Mouse (Mus musculus) heart, embryonic 16.5 days (tissue): ENCODE data around the gene Nubp1. TPM values are rescaled to one million over a fixed set of nuclear protein-coding genes. Genes with fewer than 3 reads are reported as not detected.

Source experiments
- ATAC-seq: fragments of 200-750 bp; cut with Nextera tagmentation; replicated peaks from 2 replicates; pipeline ENCODE4 v1.8.0; 2017; ENCODE audit warnings: moderate number of reproducible peaks; ENCODE audit not compliant: insufficient read depth, low FRiP score; ENCODE audit errors: extremely low read depth
- H3K27ac ChIP-seq: fragments of 300-500 bp; sonication (generic); 2 replicates; pipeline ENCODE4 v1.5.1; 2014; ENCODE audit warnings: mild to moderate bottlenecking, low read length, control low read depth, moderate library complexity
- H3K27me3 ChIP-seq: fragments of 300-500 bp; sonication (generic); 2 replicates; pipeline ENCODE4 v1.6.1; 2014; ENCODE audit warnings: low read length, mixed read lengths; ENCODE audit not compliant: control insufficient read depth, insufficient read depth
- H3K36me3 ChIP-seq: fragments of 300-500 bp; sonication (generic); 2 replicates; pipeline ENCODE4 v1.6.1; 2014; ENCODE audit not compliant: control insufficient read depth, insufficient read depth
- H3K4me1 ChIP-seq: fragments of 300-500 bp; sonication (generic); 2 replicates; pipeline ENCODE4 v1.6.1; 2014; ENCODE audit warnings: low read length, mixed read lengths; ENCODE audit not compliant: control insufficient read depth, insufficient read depth
- H3K4me2 ChIP-seq: fragments of 300-500 bp; sonication (generic); 2 replicates; pipeline ENCODE4 v1.6.1; 2014; ENCODE audit warnings: low read depth, mild to moderate bottlenecking, control low read depth, low read length
- H3K4me3 ChIP-seq: fragments of 300-500 bp; sonication (generic); 2 replicates; pipeline ENCODE4 v1.5.1; 2014; ENCODE audit warnings: mild to moderate bottlenecking, control low read depth, low read length
- H3K9ac ChIP-seq: fragments of 300-500 bp; sonication (generic); 2 replicates; pipeline ENCODE4 v1.6.1; 2014; ENCODE audit warnings: low read length, control low read depth
- H3K9me3 ChIP-seq: fragments of 300-500 bp; sonication (generic); replicated peaks from 2 replicates; pipeline ENCODE4 v1.6.1; 2016; ENCODE audit warnings: low read length; ENCODE audit not compliant: control insufficient read depth
- WGBS: fragments of 180-500 bp; shearing (Covaris S2); extraction: QIAGEN DNeasy Blood & Tissue Kit; methylation state at CpG from one replicate; pipeline ENCODE4 v1.1.7; 2014; 5-methylcytosine and 5-hydroxymethylcytosine counted together
- polyA plus RNA-seq: library from polyadenylated mRNA; unstranded; fragments of >200 nt; fragmentation: Nextera tagmentation; extraction: Ambion mirVana; gene quantifications from 2 replicates; pipeline ENCODE4 v1.2.1, GENCODE M21; 2015

Gene Nubp1
- polyA plus RNA-seq: 37.5 and 42.9 TPM in 2 replicates

- Histone ChIP-seq H3K4me2 (peak within 1 kb of the TSS; percentile 86), H3K27ac (peak within 1 kb of the TSS; percentile 87), H3K27me3 (no peaks in the 10 kb centered on the region; the same call in 1 of the 2 replicates), H3K9ac (peak within 1 kb of the TSS; percentile 82), H3K4me1 (peaks cover 10% of the 10 kb centered on the region), H3K9me3 (no peaks in the 10 kb centered on the region), H3K36me3 (peaks cover 21% of the 10 kb centered on the region), H3K4me3 (peak within 1 kb of the TSS; percentile 76)
- peak; percentile 97 for ATAC-seq
- WGBS: 3% methylated on average over 56 of the region's 56 CpGs
Observed at GRCm38 (mm10) chr16:10411764-10412746, at the start of gene Nubp1. TSS of gene Nubp1 (plus strand) at chr16:10411948.

GRCm38 (mm10) chr16:10363061-10363460, 48.7 kb upstream of the Nubp1 start:
- Histone ChIP-seq H3K27ac (no peak overlapping the region), H3K4me2 (no peak overlapping the region), H3K9me3 (no peaks in the 10 kb centered on the region), H3K27me3 (no peaks in the 10 kb centered on the region), H3K4me3 (no peak overlapping the region), H3K4me1 (peaks cover 5% of the 10 kb centered on the region), H3K9ac (no peak overlapping the region), H3K36me3 (no peaks in the 10 kb centered on the region)
- 62% methylated on average over 1 of the region's 1 CpGs for WGBS
- no peak for ATAC-seq

GRCm38 (mm10) chr16:10365796-10366195, 46.0 kb upstream of the Nubp1 start:
- Histone ChIP-seq H3K36me3 (no peaks in the 10 kb centered on the region), H3K9ac (no peak overlapping the region), H3K4me3 (no peak overlapping the region), H3K4me1 (peaks cover 12% of the 10 kb centered on the region), H3K4me2 (no peak overlapping the region), H3K27me3 (no peaks in the 10 kb centered on the region), H3K9me3 (no peaks in the 10 kb centered on the region), H3K27ac (peak overlapping the region; percentile 62; the same call in 1 of the 2 replicates)
- 0 out of 2 replicates have a peak, but pooled peaks have one; percentile 13 for ATAC-seq
- 78% methylated on average over 4 of the region's 4 CpGs for WGBS

GRCm38 (mm10) chr16:10366240-10367217, 45.2 kb upstream of the Nubp1 start:
- peak; percentile 57 for ATAC-seq
- WGBS: 67% methylated on average over 14 of the region's 14 CpGs
- H3K4me1 ChIP-seq: peaks cover 12% of the 10 kb centered on the region

GRCm38 (mm10) chr16:10369468-10369934, 42.2 kb upstream of the Nubp1 start:
- Histone ChIP-seq H3K9me3 (no peaks in the 10 kb centered on the region), H3K9ac (no peak overlapping the region), H3K27ac (0 out of 2 replicates have a peak overlapping the region, but pooled peaks have one; percentile 27), H3K4me2 (no peak overlapping the region), H3K4me1 (peaks cover 13% of the 10 kb centered on the region), H3K27me3 (no peaks in the 10 kb centered on the region), H3K36me3 (no peaks in the 10 kb centered on the region), H3K4me3 (no peak overlapping the region)
- 52% methylated on average over 3 of the region's 3 CpGs for WGBS
- ATAC-seq: 0 out of 2 replicates have a peak, but pooled peaks have one; percentile 24

More at GRCm38 (mm10) chr16:10366240-10367217, 45.2 kb upstream of the Nubp1 start:
- H3K27ac ChIP-seq: peak overlapping the region; percentile 62
- H3K36me3 ChIP-seq: no peaks in the 10 kb centered on the region
- no peaks in the 10 kb centered on the region for H3K27me3 ChIP-seq
- H3K9me3 ChIP-seq: no peaks in the 10 kb centered on the region
- H3K9ac ChIP-seq: no peak overlapping the region
- no peak overlapping the region for H3K4me3 ChIP-seq
- no peak overlapping the region for H3K4me2 ChIP-seq

GRCm38 (mm10) chr16:10369996-10370395, 41.8 kb upstream of the Nubp1 start:
- no peaks in the 10 kb centered on the region for H3K27me3 ChIP-seq
- ATAC-seq: no peak
- 0 out of 2 replicates have a peak overlapping the region, but pooled peaks have one; percentile 42 for H3K9ac ChIP-seq
- WGBS: 92% methylated on average over 1 of the region's 1 CpGs
- H3K36me3 ChIP-seq: no peaks in the 10 kb centered on the region
- H3K4me2 ChIP-seq: no peak overlapping the region
- H3K4me3 ChIP-seq: no peak overlapping the region
- no peak overlapping the region for H3K27ac ChIP-seq
- peaks cover 15% of the 10 kb centered on the region for H3K4me1 ChIP-seq
- H3K9me3 ChIP-seq: no peaks in the 10 kb centered on the region

GRCm38 (mm10) chr16:10372372-10372771, 39.4 kb upstream of the Nubp1 start:
- H3K4me3 ChIP-seq: no peak overlapping the region
- H3K27ac ChIP-seq: no peak overlapping the region
- H3K9me3 ChIP-seq: no peaks in the 10 kb centered on the region
- no peak for ATAC-seq
- H3K9ac ChIP-seq: no peak overlapping the region
- peaks cover 14% of the 10 kb centered on the region for H3K4me1 ChIP-seq
- H3K27me3 ChIP-seq: no peaks in the 10 kb centered on the region
- no peaks in the 10 kb centered on the region for H3K36me3 ChIP-seq
- WGBS: 60% methylated on average over 4 of the region's 4 CpGs
- no peak overlapping the region for H3K4me2 ChIP-seq

GRCm38 (mm10) chr16:10374254-10375011, 37.3 kb upstream of the Nubp1 start:
- H3K4me1 ChIP-seq: peaks cover 10% of the 10 kb centered on the region
- H3K4me3 ChIP-seq: peak overlapping the region; percentile 27
- no peak overlapping the region for H3K27ac ChIP-seq
- H3K9ac ChIP-seq: peak overlapping the region; percentile 67
- WGBS: 28% methylated on average over 13 of the region's 13 CpGs
- no peaks in the 10 kb centered on the region for H3K36me3 ChIP-seq
- peak overlapping the region; percentile 62 for H3K4me2 ChIP-seq
- no peaks in the 10 kb centered on the region for H3K9me3 ChIP-seq
- peak; percentile 74 for ATAC-seq
- H3K27me3 ChIP-seq: no peaks in the 10 kb centered on the region
